Mouse (Mus musculus): ENCODE results near the gene Slc5a5. TPM values are rescaled to one million over a fixed set of nuclear protein-coding genes. Genes with fewer than 3 reads are reported as not detected.
"Not testable (repeated sequence)": the region's sequence is repeated elsewhere in the genome, so short reads cannot be mapped to it uniquely, and the experiment has no call there.

Slc5a5 gene
- total RNA-seq, 2 experiments from 2014 or later = 4.4 to 4.5 TPM

- no peak for DNase-seq
- intact Hi-C loops (cut with DNase I) = no loop called here
Measured at GRCm38 (mm10) chr8:70903582-70903981, 11.0 kb upstream of the Slc5a5 start.

DNA sequence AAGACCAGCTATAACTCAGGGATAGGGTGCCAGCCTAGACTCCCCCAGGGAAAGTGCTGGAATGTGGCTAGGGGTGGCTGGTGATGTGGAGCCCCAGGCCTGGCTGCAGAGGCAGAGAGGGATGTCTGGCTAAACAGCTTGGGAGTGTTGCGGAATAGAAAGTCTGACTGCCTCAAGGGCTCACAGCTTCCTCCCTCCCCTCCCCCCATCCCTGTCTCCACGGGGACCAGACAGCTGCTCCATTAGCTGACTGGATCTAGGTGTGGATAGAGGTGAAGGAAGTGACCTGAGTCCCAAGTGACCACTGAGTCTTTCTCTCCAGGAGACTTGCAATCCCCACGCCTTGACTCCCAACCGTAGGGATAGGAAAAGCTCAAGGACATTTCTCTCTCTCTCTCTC, 10.6 kb upstream of the Slc5a5 start:
- intact Hi-C loops (cut with DNase I) = no loop called here
- DNase-seq = no peak

GRCm38 (mm10) chr8:70902211-70902610, 9.7 kb upstream of the Slc5a5 start:
- no peak for DNase-seq
- intact Hi-C loops (cut with DNase I) = no loop called here

DNA sequence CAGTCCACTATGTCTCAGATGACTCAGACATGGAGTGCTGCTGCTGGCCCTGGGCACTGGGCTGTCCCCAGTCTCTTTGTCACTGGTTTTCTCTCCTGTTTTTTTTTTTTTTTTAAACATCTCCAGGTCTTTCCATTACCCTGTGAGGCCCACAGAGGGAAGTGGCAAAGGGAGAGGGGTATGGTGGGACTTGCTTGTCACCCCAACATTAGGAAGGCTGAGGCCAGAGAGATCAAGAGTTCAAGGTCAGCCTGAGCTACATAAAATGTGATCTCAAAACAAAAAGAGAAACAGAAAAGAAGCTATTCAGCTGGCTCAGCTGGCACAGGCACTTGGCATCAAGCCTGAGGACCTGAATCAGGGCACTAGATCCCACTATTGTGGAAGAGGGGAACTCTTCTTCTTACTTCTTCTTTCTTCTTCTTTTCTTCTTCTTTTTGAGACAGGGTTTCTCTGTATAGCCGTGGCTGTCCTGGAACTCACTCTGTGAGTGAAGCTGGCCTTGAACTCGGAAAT, 8.4 kb upstream of the Slc5a5 start:
- intact Hi-C loops (cut with DNase I) = no loop called here
- no peak for DNase-seq

DNA sequence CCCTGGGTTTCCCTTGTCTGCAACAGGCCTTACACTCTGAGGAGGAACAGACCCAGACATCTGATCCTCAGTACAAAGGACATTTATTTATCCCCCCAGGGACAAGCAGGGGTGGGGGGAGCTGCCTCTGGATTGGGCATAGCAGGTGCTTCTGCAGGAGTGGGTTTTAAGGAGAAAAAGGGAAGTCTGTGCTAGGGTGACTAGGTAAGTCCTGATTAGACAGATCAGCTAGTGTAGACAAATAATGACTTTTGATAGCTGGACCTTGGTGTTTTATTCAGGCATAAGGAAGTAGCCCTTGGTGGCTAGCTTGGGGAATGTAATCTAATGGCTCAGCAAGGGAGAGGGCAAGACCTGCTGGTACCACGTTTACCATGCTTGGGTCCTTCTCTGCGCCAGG, 6.7 kb upstream of the Slc5a5 start:
- DNase-seq = no peak

DNA sequence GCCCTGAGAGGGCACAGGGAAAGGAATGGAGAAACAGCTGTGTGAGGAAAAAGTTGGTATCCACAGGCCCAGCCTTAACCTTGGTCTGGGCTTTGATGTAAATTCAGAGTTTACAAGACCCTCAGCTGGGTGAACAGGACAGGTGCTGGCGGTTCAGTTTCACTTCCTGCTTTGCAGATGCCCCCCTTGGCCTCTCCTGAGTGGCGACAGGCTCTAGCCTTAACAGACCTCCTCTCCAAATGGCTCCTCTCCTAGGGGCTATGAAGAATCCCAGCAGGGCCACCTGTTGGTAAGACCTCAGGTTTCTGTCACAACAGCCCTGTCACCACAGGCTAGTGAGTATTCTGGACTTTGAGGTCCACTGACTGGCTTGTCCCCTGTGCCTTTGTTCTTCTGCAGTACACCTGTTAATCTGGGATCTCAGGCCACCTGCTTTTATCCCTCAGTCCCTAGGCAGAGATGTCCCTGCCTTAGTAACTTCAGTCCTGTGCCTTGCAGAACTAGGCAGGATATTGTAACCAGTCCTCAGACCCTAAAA, 6.2 kb upstream of the Slc5a5 start:
- intact Hi-C loops (cut with DNase I) = loop anchor here (10.0 kb wide), 1 partner anchor 466 kb away; the partner anchor contains the start of gene Use1
- DNase-seq = no peak

More for the DNA sequence above, 6.7 kb upstream of the Slc5a5 start:
- intact Hi-C loops (cut with DNase I) = loop anchor here (10.0 kb wide), 1 partner anchor 466 kb away; the partner anchor contains the start of gene Use1

GRCm38 (mm10) chr8:70897681-70898413, 5.3 kb upstream of the Slc5a5 start:
- intact Hi-C loops (cut with DNase I) = loop anchor here (10.0 kb wide), 1 partner anchor 467 kb away; the partner anchor contains the start of gene Use1
- DNase-seq = peak; percentile 83

DNA sequence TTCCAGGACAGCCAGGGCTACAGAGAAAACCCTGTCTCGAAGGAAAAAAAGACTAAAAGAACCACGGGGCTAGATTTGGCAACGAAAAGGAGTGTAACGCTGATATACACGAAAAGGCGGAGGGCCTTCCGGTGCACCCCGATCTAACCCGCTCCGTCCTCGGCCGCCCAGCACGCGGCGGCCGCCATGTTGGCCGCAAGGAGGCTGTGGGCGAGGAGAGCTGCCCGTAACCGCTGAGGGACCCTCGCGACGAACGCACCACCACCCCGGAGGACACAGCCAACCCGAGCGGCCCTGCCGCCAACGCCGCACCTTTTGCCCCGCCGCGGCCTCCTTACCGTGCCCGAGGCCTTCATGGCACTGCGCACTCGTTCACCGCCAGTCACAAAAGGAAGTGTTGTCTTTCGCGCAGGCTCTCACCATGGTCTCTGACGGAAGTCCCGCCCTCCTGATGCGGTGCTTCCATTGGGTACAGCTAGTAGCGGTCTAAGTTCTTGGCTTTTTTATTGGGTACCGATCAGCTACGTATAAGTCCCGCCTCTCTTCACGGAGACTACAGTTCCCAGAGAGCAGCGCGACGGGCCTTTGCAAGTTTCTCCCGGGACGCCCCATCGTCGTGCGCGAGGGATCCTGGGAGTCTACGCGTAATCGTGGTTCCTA, 4.6 kb upstream of the Slc5a5 start, which contains the start of gene Rpl18a:
Gene Rpl18a, minus strand, starts transcription at position 392 of the 660 bp plus-strand sequence.
- intact Hi-C loops (cut with DNase I) = loop anchor here (10.0 kb wide), 1 partner anchor 468 kb away; the partner anchor contains the start of gene Use1
- peak; percentile 95 for DNase-seq

DNA sequence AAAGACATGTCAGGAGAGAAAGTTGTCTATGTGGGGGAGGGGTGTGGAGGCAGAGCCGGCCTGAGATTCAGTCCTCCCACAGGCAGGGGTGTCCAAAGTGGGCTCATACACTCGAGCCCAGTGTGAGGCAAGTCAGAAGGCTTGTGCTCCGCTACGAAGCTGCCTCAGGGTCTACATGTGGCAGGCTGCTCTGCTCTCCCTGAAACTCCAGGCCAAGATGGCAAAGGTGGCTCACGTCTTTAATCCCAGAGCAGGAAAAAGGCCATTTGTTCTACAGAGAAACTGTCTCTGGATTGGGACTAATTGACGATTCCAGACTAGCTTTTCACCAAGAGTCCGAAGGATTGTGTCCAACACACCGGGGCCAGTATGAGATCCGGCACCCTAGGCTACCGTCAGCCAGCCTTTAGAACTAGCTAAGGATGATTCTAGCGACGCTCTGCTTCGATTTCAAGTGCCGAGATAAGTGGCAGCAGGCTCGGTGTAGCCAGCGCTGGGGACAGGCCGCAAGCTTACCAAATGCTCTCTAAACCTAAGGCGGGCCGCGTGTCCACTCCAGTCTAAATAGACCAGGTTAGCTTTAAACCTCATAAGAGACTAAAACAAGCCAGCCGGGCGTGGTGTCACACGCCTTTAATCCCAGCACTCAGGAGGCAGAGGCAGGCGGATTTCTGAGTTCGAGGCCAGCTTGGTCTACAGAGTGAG, 3.9 kb upstream of the Slc5a5 start:
- DNase-seq = no peak
- intact Hi-C loops (cut with DNase I) = loop anchor here (10.0 kb wide), 1 partner anchor 468 kb away; the partner anchor contains the start of gene Use1

DNA sequence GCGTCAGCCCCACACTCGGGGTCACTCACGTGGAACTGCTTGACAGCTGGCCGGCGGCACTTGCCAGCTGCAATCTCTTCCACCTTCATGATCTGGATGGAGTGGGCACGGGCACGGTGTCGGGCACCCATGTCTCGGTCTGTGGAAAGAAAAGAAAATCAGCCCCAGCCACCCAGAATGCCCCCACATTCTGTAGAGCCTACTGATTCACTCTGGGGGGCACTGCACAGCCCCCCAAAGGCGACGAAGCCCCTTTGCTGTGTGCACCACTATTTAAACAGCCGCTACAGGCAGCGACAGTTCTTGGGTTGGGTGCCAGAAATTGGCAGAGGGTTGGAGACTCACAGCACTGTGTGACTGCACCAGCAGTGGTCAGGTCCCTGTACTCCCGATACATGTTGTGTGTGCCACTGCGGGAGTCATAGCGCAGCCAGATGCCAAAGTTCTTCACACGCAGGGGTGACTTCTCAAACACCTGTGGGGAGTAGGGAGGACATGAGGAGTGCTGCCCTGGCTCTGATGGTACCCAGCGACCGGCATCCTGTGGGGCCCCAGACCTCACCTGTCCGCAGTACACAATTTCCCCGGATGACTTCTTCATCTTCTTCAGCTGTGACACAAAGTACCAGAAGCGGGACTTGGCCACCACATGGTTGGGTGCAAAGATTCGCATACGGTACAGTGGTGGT, 3.2 kb upstream of the Slc5a5 start:
- intact Hi-C loops (cut with DNase I) = loop anchor here (10.0 kb wide), 1 partner anchor 469 kb away; the partner anchor contains the start of gene Use1
- not testable (repeated sequence) for DNase-seq

DNA sequence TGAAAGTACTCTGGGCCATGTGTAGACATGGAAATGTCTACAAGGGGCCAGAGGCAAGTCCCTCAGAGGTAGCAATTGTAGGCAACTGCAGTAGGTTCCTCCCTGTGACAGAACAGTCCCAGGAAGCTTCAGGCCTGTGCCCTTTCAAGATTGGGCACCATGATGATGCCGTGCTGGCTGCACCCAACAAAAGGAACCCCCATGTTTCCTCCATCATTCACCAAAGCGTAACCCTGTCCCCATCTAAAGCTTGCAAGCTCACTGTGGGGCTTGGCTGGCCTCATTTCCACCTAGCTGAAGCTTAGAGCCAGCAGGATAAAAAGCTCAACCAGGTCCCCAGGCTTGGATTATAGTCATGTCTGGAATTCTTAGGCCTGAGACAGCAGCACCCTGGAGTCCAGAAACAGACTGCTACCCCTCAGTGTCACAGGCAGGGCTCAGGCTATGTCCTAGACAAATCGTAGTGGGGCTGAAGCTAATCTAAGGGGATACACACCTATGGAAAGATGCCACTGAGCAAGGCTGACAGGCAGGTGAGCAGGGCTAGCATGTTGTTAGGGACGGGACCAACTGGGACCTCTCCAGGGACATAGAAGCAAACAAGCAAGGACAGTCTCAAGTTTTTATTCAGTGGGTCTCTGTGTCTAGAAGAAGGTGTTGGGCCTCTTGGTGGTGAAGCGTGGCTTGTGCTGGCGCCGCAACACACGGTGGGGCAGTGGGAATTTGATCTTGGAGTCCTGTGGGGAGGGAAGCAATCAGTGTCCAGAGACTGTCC, 2.4 kb upstream of the Slc5a5 start:
- DNase-seq = no peak
- intact Hi-C loops (cut with DNase I) = loop anchor here (10.0 kb wide), 1 partner anchor 470 kb away; the partner anchor contains the start of gene Use1

- no peak for DNase-seq
- intact Hi-C loops (cut with DNase I) = loop anchor here (10.0 kb wide), 1 partner anchor 470 kb away; the partner anchor contains the start of gene Use1
Measured at GRCm38 (mm10) chr8:70894385-70894720, 1.8 kb upstream of the Slc5a5 start.

DNA sequence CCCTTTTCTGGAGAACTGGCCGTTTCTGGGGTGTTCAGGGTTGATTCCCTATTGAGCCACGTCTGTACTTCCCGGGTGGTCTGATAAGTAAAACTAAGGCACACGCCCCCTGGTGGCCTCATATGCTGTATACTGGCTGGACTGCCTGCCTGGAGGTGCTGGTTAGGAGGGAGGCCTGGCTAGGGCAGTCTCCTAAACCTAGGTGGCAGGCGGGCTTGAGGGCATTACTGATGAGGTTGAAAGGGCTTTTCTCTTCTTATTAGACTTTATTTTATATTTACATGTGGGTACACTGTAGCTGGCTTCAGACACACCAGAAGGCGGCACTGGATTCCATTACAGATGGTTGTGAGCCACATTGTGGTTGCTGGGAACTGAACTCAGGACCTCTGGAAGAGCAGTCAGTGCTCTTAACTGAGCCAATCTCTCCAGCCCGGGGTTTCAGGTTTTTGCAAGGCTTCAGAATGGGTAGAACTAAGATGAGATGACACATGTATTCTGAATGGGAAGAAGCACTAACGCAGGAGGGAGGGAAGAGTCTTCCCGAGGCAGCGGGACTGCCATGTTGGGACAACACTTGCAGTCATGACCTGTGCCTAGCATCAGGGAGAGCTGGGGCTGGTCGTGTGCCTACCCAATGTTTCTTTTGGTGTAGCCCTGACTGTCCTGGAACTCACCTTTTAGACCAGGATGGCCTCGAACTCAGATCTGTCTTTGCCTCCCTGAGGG, 1.3 kb upstream of the Slc5a5 start:
- intact Hi-C loops (cut with DNase I) = loop anchor here (10.0 kb wide), 1 partner anchor 471 kb away; the partner anchor contains the start of gene Use1
- peak; percentile 84 for DNase-seq

DNA sequence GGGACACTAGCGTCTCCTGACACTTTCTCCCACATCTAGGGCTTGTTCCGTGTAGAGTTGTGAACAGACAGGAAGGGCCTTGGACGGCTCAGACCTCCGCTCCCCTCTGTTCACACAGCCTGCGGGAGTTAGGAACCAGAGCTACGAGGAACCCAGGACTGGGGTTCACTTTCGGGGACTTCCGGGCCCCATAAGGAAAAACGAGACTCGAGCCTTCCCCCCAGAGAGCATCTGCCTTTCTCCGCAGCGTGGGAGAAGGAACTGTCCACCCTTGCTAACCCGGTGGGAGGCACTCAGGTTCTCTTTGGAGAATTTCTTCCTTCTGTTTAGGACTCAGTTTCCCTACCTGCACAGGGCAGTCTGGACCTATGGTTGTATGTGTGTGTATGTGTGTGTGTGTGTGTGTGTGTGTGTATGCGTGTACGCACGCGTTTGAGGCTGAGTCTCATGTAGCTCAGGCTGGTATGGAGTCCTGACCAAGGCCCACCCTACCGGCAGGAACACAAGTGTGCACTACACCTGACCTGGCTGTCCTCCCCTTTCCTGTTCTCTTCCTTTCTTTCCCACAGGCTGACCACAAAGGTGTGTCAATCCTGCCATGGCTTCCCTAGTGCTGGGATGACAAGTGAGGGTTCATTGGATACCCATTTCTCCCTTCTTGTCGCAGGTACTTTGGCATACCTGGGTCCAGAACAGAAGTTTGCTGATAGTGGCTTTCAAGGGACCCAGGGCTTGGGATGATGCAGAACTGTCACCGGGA, 519 bp upstream of the Slc5a5 start:
- intact Hi-C loops (cut with DNase I) = loop anchor here (10.0 kb wide), 1 partner anchor 472 kb away; the partner anchor contains the start of gene Use1
- DNase-seq = no peak

GRCm38 (mm10) chr8:70891356-70891755, 1.2 kb downstream of the Slc5a5 start:
- intact Hi-C loops (cut with DNase I) = loop anchor here (10.0 kb wide), 1 partner anchor 473 kb away; the partner anchor contains the start of gene Use1
- no peak for DNase-seq

- DNase-seq = no peak
- intact Hi-C loops (cut with DNase I) = loop anchor here (10.0 kb wide), 1 partner anchor 474 kb away; the partner anchor contains the start of gene Use1
Measured at GRCm38 (mm10) chr8:70890656-70891055, 1.9 kb downstream of the Slc5a5 start.

GRCm38 (mm10) chr8:70887669-70888068, 4.9 kb downstream of the Slc5a5 start:
- intact Hi-C loops (cut with DNase I) = no loop called here
- DNase-seq = no peak

All from left cerebral cortex, postnatal 4 days (tissue).